Mouse (Mus musculus) cerebellum, adult 11 months (tissue): ENCODE measurements at regions not wholly inside any gene's neighbourhood (a gene's known extent, or its start where the extent isn't known, plus 50 kb on each side); places are given as distances from the start of the nearest gene placed in this dataset.
A peak's percentile ranks its signal among the peaks of the same experiment; 100 is the strongest.

ENCODE experiments used
- DNase-seq: peaks from one replicate; pipeline ENCODE4 v3.0.0; 2022

GRCm38 (mm10) chr2:128444599-128445011 lies 146.4 kb upstream of the Spdye4c start:
- DNase-seq: no peak

GRCm38 (mm10) chr2:128445443-128445842 lies 145.6 kb upstream of the Spdye4c start:
- DNase-seq: no peak

GRCm38 (mm10) chr2:128449294-128449693 lies 141.7 kb upstream of the Spdye4c start:
- no peak for DNase-seq

GRCm38 (mm10) chr2:128450045-128450444 lies 141.0 kb upstream of the Spdye4c start:
- peak; percentile 20 for DNase-seq

GRCm38 (mm10) chr2:128451554-128452239 lies 139.3 kb upstream of the Spdye4c start:
- DNase-seq: no peak

- DNase-seq: no peak
Observed at GRCm38 (mm10) chr2:128452582-128452981, 138.4 kb upstream of the Spdye4c start.

GRCm38 (mm10) chr2:128454509-128454908 lies 136.5 kb upstream of the Spdye4c start:
- no peak for DNase-seq

- DNase-seq: no peak
Observed at GRCm38 (mm10) chr2:128457591-128458209, 133.3 kb upstream of the Spdye4c start.

- peak; percentile 10 for DNase-seq
Observed at GRCm38 (mm10) chr2:128465214-128465984, 125.6 kb upstream of the Spdye4c start.

- DNase-seq: no peak
Observed at GRCm38 (mm10) chr2:128467490-128468245, 123.3 kb upstream of the Spdye4c start.

GRCm38 (mm10) chr2:128468323-128468722 lies 122.7 kb upstream of the Spdye4c start:
- no peak for DNase-seq

GRCm38 (mm10) chr2:128470351-128470750 lies 120.7 kb upstream of the Spdye4c start:
- no peak for DNase-seq

- no peak for DNase-seq
Observed at GRCm38 (mm10) chr2:128473241-128473954, 117.6 kb upstream of the Spdye4c start.

- no peak for DNase-seq
Observed at GRCm38 (mm10) chr2:128473997-128474396, 117.0 kb upstream of the Spdye4c start.

GRCm38 (mm10) chr2:128477242-128477641 lies 113.8 kb upstream of the Spdye4c start:
- no peak for DNase-seq

GRCm38 (mm10) chr2:128491217-128491877 lies 99.7 kb upstream of the Spdye4c start:
- no peak for DNase-seq

- no peak for DNase-seq
Observed at GRCm38 (mm10) chr2:128493871-128494270, 97.1 kb upstream of the Spdye4c start.

GRCm38 (mm10) chr2:128497891-128498290 lies 93.1 kb upstream of the Spdye4c start:
- DNase-seq: no peak

- DNase-seq: no peak
Observed at GRCm38 (mm10) chr2:128498611-128499010, 92.4 kb upstream of the Spdye4c start.

GRCm38 (mm10) chr2:128499575-128500184 lies 91.3 kb upstream of the Spdye4c start:
- DNase-seq: no peak

GRCm38 (mm10) chr2:128502676-128503075 lies 88.3 kb upstream of the Spdye4c start:
- no peak for DNase-seq
